Mouse (Mus musculus) ovary, postnatal 10 days (tissue): ENCODE data around the gene Naa80.
"Not testable (repeated sequence)": the region's sequence is repeated elsewhere in the genome, so short reads cannot be mapped to it uniquely, and the experiment has no call there.

ENCODE experiments used
- DNase-seq: peaks from one replicate; pipeline ENCODE4 v3.0.0; 2022; ENCODE audit warnings: low spot score

Naa80 gene

DNA sequence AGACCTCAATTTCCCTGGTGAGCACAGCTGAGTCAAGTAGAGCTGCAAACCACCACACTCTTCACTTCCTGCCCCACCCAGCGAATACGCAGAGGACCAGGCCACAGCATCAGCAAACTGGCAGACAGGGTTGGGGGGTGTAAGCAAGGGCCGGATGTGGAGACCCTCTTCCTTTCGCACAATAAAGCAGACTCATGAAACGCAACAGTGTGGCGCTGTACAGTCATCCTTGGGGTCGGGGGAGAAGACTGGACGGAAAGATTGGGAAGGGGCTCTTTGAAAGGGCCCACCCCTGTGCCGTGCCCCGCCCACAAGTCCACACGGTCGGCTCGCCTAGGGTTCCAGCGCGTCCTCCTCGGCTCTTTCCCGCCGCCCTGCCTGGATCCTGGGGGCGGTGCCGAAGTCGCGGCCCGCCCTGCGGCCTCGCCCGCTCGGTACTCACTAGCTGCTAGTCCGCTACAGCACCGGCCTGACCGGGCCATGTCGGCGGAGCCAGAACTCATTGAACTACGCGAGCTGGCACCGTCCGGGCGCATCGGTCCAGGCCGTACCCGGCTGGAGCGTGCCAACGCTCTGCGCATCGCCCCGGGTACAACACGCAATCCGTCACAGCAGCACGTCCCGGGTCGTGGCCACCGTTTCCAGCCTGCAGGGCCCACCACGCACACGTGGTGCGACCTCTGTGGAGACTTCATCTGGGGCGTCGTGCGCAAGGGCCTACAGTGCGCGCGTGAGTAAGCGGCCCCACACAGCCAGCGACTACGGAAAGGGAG lies 27.4 kb upstream of the Naa80 start, which contains the start of gene Rassf1:
TSS of gene Rassf1 (plus strand) at position 439 of the 773 bp plus-strand sequence.
- no peak for DNase-seq

- DNase-seq = no peak
Measured at GRCm38 (mm10) chr9:107551890-107552355, 26.8 kb upstream of the Naa80 start.

GRCm38 (mm10) chr9:107552690-107553393 lies 25.8 kb upstream of the Naa80 start:
- DNase-seq = no peak

DNA sequence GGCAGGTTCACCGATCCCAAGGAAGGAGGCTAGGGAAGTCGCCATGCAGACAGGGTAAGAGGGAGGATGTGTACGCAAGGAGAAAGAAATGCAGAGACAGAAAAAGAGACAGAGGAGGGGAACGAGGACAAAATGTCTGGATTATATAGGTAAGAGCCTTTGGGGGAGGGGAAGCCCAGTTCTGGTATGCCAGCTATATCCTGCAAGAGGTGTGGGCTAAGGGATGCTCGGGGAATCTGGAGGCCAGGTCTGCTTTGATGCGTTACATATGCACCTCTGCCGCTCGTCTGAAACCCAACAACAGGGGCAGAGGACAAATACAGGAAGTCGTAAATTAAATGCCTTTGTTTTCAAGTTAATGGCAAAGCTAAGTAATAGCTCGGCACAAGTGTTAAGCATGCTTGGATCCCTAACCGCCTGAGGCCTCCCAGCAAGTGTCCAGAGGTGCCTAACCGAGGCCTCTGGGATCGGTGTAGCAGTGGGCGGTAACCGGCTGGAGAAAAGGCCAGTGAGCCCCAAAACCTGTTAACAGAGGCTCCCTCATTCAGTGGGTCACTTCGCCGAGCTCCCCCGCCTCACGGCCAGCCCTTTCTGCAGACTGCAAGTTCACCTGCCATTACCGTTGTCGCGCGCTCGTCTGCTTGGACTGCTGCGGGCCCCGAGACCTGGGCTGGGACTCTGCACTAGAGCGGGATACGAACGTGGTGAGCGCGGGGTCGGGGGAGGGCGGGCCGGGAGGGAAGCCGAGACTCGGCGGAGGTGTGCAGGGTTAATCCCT lies 25.0 kb upstream of the Naa80 start:
- no peak for DNase-seq

GRCm38 (mm10) chr9:107554319-107554825 lies 24.3 kb upstream of the Naa80 start:
- DNase-seq = peak; percentile 90

- DNase-seq = no peak
Measured at GRCm38 (mm10) chr9:107555031-107555457, 23.6 kb upstream of the Naa80 start.

- DNase-seq = no peak
Measured at GRCm38 (mm10) chr9:107555701-107556100, 23.0 kb upstream of the Naa80 start.

DNA sequence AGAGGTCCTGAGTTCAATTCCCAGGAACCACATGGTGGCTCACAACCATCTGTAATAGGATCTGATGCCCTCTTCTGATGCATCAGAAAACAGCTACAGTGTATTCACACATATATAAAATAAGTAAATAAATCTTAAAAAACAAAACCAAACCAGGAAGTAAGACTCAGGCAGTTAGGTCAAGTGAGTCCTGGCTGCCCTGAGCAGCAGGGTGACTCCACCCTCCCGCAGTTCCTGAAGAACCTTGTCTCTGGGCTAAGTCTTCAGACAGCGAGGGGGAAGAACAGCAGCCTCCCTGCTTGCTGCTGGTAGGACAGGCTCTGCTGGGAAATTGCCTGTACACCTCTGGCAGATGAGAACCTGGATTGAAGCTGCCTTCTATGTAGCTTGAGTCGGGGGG lies 22.3 kb upstream of the Naa80 start:
- no peak for DNase-seq

DNA sequence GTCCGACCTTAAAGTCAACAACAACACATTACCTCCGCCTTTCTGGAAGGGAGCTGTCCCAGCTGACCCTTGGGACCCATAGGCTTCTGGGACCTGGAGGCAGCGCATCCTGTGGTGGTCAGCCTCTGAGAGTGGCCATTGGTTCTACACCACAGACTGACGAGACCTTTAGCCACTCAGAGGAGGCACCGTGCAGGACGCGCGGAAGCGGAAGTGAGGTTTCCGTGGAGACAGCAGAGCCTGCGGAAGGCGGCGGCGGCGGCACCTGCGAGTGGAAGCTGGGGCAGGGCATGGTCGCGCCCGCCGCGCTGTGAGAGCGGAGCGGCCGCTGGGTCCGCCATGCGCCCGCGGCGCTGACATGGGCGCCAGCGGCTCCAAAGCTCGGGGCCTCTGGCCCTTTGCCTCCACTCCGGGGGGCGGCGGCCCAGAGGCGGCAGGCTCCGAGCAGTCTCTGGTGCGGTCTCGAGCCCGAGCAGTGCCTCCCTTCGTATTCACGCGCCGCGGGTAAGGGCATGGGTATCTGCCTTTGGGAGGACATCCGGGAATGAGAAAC lies 15.6 kb upstream of the Naa80 start, which contains the start of gene Tusc2:
TSS of gene Tusc2 (plus strand) at position 227 of the 553 bp plus-strand sequence.
- no peak for DNase-seq

GRCm38 (mm10) chr9:107565556-107565955 lies 13.1 kb upstream of the Naa80 start:
- not testable (repeated sequence) for DNase-seq

GRCm38 (mm10) chr9:107566041-107566709 lies 12.5 kb upstream of the Naa80 start:
- DNase-seq = no peak

- no peak for DNase-seq
Measured at GRCm38 (mm10) chr9:107566855-107567254, 11.8 kb upstream of the Naa80 start.

DNA sequence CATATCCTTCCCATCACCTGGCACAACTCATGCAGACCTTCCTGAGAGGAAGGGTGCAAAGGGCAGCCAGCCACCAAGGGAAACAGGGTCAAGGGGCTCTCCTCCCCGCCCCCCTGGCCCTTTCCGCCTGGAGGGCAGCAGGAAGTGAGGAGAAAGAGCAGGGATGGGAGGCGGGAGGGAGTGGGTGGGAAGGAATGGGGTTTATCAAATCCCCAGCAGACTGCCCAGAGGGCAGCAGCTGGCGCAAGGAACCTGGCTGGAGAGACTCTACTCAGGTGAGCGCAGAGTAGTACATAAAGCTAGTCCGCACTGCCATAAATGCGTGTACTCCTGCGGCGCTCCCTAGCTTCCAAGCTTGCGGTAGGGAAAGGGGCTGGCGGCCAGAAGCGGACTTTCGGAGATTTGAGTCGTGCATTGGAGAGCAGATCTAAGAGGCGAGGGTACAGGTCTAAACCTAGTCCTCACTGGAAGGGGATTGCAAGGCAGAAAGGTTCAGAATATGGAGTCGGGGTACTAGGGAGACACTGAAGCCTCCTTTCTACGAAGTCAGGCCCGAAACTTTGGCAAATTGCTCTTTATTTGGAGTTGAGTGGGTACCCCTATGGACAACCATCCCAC lies 10.9 kb upstream of the Naa80 start, which contains the start of gene Hyal2:
TSS of gene Hyal2 (plus strand) at position 244 of the 618 bp plus-strand sequence.
- DNase-seq = no peak

DNA sequence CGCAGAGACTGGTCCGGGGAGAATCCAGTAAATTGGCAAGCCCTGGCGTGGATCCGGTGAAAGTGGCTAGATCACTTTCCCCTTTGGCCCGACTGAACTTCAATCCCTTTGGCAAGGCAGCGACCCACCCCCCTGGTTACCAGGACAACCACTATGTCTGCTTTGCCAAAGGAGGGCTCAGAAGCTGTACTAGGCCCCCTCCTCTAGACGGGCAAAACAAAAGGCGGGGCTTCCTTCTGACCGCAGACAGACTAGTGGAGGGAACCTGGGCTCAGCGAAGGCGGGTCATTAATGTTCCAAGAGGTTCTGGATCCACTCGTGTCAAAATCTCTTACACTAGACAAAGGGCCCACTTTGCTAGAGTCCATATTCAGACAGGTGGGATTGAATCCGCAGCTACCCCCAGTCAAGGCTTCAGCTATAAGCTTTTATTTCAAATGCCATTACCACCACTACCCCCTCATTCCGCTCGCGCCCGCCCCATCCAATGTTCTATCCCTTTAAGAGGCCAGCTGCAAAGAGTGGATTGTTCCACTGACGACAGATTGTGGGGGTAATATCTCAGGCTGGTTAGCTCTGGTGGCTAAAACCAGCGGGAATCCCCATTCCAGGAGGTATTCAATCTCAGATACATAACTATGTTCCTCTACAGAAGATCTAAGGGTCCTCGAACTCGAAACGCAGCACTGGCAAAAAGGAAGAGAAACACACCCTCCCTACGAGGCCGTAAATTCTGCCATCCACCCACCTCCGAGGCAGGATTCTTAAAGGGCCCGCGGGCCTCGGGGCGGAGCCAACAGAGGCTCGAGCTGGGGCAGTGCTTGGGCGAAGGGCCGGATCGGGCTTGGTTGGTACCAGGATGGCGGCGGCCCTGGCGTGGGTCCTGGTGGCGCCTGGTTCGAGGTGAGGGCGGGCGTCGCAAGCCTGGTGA lies 10.1 kb upstream of the Naa80 start:
- DNase-seq = peak; percentile 73

- DNase-seq = no peak
Measured at GRCm38 (mm10) chr9:107569270-107569669, 9.4 kb upstream of the Naa80 start.

GRCm38 (mm10) chr9:107570016-107570415 lies 8.7 kb upstream of the Naa80 start:
- no peak for DNase-seq

- DNase-seq = no peak
Measured at GRCm38 (mm10) chr9:107570845-107571244, 7.8 kb upstream of the Naa80 start.

- DNase-seq = no peak
Measured at GRCm38 (mm10) chr9:107571534-107572326, 7.0 kb upstream of the Naa80 start.

DNA sequence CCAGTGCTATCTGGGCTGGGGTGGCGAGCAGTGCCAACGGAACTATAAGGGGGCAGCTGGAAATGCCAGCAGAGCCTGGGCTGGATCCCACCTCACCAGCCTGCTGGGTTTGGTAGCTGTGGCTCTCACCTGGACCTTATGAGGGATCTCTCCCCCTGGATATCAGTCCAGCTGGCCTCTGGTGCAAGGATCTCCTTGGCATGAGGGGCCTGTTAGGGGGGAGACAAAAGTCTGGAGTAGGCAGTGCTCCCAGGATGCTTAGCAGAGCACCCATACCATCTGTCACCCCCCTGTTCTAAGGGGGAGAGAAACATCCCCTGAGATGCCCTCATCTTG lies 6.4 kb upstream of the Naa80 start:
- DNase-seq = no peak
